Mouse (Mus musculus) kidney, postnatal 25 days (tissue): ENCODE measurements around the gene Tlcd1.
"Not testable (repeated sequence)": the region's sequence is repeated elsewhere in the genome, so short reads cannot be mapped to it uniquely, and the experiment has no call there.

Experiments
- DNase-seq, 2 experiments: peaks; one replicate each; pipeline ENCODE4 v3.0.0; 2021; ENCODE audit warnings: mixed read lengths in 2 of 2

The Tlcd1 gene

DNA sequence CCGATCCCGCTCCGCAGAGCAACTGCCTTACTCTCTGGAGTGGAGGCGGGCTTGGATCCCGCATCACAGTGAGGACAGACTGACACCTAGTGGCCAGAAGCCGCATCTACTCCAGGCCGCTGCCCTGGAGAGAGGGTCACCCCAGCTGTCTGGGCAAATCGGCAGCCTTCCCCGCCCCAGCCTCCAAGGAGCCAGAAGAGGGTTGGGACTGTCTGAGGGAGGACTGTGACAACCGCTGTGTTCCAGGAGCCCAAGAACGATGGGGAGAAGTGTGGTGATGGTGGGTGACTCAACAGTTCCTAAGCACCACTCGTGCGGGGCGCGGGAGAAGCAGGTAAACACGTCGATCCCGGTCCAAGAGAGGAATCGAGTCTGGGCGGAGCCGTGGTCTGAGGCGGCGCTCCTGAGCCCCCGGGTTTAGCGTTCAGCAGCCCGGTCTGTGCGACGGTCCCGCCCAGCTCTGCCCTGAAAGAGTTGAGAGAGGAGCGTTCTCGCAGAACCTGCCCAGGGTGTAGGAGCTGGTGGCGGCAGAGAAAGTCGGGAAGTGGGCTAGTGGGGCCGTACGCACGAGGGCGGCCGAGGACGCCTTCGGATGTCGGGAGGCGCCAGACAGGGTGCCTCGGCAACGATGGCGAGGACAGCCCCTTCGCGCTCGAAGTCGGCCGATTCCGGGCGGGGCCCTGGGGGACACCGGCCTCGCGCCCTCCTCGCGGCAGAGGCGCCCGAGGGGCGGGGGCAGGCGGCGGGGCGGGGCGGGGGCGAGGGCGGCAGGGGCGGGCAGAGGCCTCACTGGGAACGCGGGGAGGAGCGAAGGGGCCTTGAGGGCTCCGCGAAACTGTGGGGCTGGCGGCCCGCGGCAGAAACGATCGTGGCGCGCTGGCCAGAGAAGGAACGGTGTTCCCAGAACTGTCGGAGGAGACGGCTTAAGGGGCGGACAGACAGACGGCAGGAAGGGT, 1.7 kb downstream of the Tlcd1 start:
- DNase-seq: peak; percentile 96

DNA sequence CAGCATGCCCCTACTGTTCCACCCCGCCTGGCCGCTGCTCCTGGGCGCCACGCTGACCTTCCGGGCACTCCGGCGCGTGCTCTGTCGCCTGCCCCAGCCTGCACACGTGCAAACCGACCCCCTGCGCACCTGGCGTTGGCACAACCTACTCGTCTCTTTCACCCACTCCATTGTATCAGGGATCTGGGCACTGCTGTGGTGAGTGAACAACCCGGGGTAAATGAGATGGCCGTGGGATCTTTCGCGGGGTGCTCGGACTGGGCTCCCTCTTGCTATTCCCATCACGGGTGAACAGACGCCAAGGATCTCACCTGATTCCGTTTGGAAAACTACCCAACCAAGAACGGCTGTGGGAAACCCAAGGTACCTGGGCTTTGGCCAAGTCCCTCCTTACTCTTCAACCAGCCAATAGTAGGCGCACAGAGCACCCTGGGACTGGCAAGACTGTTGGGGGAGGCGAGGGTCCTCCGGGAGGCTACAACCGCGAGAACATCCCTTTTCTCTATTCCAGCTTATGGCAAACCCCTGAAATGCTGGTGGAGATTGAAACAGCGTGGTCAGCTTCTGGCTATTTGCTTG, 2.4 kb downstream of the Tlcd1 start:
- peak; percentile 90 to 92 for DNase-seq

DNA sequence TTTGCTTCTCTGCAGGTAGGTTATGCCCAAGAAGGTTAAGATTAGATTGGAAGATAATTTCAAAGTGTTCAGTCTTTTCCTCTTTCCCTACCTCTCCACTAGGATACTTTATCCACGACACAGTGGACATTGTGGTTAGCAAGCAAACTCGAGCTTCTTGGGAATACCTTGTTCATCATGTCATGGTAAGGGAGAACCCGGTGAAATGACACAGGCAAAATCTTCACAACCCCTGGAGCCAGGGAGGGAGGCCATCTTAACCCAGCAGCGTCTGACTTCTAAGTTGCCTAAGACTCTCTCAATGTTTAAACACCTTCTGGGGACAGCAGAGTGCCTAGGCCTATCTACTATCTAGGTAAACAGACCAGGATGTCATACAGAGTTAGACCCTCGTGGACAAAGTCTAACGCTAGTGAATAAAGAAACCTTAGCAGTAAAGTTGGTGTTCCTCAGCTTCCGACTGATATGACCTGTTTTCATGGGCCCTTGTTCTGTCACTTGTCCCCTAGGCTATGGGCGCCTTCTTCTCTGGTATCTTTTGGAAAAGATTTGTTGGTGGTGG, 3.0 kb downstream of the Tlcd1 start:
- no peak for DNase-seq

DNA sequence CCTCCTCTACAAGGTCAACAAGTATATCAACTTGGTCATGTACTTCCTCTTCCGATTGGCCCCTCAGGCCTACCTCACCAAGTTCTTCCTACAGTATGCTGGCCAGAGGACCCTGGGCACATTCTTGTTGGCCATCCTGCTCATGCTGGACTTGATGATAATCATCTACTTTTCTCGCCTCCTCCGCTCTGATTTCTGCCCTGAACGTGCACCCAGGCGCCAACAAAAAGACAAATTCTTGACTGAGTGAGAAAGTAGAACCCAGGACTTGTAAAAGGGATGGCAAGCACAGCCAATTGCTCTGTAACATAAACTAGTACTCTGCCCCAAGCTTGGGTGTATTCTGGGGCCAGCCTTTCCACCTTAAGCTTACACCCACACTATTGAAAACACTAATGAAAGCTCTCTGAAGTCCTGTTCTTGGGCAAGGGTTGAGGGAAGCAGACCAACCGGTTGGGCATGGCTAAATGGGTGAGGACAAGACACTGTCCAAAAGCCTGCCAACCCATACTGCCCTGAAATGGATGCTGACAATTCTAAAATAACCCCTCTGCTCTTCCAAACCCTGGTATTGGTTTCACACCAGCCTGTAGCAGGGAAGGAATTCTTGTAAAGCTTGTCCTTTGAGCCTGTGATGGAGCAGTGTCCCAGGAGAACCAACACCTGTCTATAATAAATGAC, 3.7 kb downstream of the Tlcd1 start:
- no peak for DNase-seq

DNA sequence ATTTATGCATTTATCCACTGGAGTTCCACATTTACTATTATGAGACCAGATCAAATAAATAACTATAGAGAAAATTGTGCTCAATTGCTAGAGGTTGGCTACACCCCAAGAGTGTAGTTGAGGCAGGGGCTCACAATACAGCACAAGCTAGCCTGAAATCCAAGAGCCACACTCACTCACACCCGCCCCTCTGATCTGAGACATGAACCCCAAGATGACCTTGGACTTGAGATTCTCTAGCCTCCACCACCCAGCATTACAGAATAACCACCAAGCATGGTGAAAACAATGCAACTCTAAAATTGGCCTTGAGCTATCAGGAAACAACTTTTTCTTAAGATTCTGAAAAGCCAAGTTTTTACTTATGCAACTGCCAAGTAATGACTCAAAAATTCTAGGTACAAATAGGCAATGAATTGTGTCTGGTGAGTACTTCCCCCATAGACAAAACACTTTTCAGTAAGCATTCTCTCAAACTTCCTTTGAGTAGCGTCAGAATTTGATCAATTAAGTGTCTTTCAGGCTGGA, 5.4 kb downstream of the Tlcd1 start:
- no peak for DNase-seq

DNA sequence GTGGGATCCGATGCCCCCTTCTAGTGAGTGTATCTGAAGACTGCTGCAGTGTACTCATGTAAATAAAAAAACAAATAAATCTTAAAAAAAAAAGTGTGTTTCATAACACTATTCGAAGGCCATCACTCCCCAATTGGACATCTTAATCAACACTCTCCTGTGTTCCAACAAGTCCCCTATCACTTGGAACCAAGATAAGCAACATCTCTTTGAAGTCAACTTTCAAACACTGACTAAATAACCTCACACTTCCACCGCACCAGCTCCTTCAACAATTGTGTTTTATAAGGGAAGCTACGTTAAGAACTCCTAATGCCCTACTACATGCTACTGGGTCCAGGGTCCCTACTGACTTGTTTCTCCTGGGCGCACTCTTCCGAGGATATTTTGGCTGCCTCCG, 5.9 kb downstream of the Tlcd1 start:
- no peak for DNase-seq

DNA sequence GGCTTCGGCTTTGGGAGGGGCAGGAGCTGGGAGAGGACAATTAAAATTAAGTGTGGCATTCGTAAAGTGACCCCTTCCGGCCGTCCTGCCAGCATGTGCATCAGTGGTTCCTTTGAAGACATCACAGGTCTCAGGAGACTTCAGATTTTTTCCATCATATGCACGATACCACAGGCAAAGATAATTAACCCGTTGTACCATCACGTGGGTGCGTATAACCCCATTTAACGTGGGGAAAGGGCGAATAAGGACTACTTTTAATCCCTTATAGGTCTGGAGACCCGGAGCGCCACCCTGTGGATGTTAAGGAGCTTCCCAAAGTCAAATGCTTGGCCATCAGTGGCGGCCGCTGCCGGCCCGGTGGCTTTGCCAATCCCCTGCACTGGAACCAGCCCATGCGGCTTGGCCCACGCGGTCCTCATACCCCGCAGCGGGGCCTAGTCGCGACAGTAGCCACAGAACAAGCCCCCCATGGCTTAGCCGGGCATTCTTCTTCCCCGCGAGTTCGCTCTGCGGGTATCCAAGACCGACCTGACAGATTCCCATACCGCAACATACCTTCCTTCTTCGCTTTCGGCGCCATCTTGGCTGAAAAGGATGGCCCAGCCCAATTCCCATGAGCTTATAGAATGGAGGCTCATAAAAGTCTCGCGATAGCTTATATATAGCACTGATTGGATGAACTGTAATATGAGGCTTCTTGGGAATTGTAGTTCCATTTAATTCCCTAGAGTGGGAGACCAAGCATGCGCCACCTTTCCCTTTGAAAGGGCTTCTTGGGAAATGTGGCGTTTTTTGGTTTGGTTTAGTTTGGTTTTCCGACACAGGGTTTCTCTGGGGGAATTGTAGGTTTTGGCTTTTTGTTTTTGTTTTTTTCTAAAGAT, 6.7 kb downstream of the Tlcd1 start, which contains the start of gene Rpl23a:
Gene Rpl23a (minus strand): TSS at position 624 of the 884 bp plus-strand sequence.
- peak; percentile 78 to 87 for DNase-seq

DNA sequence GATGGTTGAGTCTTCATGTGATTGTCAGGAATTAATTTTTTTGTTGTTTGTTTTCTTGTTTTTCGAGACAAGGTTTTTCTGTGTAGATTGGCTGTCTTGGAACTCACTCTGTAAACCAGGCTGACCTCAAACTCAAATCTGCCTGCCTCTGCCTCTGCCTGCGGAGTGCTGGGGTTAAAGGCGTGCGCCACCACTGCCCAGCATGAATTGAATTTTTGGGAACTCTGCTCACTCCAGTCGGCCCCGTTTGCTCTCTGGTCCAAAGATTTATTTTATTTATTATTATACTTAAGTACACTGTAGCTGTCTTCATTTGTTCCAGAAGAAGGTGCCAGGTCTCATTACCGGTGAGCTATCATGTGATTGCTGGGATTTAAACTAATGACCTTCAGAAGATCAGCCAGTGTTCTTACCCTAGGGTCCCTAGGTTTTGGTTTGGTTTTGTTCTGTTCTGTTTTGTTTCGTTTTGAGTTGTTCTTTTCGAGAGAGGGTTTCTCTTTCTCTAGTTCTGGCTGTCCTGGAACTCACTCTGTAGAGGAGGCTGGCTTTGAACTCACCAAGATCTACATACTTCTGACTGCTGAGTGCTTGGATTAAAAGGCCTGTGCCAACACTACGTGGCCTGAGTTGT, 7.5 kb downstream of the Tlcd1 start:
- DNase-seq: peak in 1 of 2 experiments; percentile 44

DNA sequence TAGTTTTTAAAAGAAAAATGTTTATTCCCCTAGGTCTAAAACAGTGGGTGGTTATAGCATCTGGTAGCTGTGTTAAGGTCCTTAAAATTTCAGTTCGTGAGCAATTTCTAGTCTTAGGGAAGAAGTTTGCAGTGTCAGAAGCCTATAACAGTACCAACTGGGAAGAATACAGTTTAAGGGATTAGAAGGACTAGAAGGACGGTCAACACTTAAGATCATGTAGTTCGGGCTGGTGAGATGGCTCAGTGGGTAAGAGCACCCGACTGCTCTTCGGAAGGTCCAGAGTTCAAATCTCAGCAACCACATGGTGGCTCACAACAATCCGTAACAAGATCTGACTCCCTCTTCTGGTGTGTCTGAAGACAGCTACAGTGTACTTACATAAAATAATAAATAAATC, 8.2 kb downstream of the Tlcd1 start:
- DNase-seq: not testable (repeated sequence)

DNA sequence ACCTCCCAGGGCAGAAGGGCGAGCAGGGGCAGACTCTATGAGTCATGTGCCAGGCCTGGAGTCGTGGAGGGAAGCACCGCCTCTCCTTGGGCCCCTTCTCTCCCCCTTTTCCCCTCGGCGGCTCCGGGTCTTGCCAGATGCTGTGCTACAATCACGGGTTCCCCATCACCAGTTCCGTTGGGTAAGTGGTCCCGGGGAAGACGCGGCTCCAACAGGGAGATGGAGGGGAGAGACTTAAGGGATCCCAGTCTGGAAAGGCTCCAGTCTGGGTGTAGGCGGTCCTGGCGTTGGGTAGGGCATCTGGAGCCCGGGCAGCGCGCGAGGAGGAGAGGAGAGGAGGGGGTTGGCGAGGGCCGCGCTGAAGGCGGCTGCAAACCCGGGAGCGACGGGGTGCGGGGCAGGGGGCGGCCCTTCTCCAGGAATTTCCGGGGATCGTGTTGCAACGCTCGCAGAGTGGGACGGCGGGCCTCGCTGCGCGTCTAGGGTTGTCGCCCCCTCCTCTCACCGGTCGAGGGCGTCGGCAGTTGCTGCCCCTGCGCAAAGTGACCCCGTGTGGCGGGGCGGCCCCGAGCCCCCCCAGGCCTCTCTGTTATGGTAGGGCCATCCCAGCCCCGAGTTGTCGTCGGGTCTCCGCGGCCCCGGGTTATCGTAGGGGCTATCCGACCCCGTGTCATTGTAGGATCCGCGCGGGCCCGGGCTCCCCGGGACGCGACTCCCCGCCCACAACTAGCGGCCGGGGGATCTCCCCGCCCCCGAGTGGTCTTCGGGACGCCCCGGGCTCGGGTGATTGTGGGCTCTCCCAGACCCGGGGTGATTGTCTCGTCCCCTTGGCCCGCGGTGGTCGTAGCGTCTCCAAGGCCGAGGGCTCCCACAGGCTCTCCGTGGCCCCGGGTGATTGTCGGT, 12.1 kb downstream of the Tlcd1 start, which contains the start of gene Rab34:
Gene Rab34 (plus strand): TSS at position 100 of the 903 bp plus-strand sequence.
- DNase-seq: peak; percentile 76 to 92

DNA sequence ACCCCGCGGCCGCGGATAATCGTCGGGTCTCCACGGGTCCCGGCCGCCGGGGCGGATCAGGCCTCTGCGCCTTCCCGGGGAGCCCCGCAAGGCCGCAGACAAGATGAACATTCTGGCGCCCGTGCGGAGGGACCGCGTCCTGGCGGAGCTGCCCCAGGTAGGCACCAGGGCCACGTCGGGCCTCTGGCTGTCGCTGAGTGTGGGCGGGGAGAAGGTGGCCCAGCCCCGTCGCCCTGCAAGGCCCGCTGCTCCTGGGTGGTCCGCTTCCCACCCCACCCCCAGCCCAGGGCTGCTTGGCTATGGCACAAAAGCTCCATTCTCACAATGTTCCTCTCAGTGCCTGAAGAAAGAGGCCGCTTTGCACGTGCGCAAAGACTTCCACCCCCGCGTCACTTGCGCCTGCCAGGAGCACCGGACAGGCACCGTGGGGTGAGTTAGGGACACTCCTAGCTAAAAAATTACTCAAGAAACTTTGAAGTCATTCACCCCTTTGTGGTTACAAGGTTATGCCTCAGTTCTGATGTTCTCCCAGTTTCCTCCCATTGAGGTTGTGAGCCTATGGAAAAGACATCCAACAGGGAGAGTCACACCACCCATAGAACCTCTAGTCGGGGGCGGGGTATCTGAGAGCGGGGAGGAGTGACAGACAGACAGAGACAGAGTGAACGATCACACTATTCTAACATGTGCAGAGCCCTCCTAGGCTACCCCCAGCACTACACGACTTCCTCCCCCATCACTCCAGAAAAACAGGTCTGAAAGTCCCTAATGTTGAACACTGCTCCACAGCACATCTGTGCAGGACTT, 12.9 kb downstream of the Tlcd1 start:
- DNase-seq: peak; percentile 72 to 91

DNA sequence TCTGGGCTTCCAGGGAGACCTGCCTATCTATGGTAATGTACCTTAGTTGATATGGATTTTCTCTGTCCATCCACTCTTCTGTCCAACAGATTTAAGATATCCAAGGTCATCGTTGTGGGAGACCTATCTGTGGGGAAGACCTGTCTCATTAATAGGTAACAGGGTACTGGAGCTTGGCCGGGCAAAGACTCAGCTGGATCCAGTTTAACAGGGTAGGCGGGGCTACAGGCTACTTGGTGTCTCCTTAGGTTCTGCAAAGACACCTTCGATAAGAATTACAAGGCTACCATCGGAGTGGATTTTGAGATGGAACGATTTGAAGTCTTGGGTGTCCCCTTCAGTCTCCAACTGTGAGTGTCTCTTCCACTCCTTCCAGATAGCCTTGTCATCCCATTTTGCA, 13.5 kb downstream of the Tlcd1 start:
- DNase-seq: peak; percentile 85 to 89

DNA sequence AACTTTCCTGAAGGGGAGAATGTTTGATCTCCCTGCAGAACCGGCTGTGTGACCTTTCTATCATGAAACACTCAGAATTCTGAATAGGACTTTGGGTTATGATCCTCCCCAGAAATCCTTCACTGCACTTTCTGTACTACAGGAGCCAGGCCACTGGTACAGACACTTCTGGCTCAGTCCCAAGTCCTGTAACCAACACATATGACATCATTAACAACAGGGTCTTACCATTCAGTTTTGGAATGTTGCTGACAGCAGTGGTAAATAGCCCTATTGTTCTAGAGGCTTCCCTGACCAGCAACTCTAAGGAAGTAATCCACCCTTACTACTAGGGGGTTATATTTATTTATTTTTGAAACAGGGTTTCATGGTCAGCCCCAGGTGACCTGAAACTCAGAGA, 16.6 kb downstream of the Tlcd1 start, which contains the start of gene Proca1:
Gene Proca1 (plus strand): TSS at position 280 of the 400 bp plus-strand sequence.
- DNase-seq: no peak

DNA sequence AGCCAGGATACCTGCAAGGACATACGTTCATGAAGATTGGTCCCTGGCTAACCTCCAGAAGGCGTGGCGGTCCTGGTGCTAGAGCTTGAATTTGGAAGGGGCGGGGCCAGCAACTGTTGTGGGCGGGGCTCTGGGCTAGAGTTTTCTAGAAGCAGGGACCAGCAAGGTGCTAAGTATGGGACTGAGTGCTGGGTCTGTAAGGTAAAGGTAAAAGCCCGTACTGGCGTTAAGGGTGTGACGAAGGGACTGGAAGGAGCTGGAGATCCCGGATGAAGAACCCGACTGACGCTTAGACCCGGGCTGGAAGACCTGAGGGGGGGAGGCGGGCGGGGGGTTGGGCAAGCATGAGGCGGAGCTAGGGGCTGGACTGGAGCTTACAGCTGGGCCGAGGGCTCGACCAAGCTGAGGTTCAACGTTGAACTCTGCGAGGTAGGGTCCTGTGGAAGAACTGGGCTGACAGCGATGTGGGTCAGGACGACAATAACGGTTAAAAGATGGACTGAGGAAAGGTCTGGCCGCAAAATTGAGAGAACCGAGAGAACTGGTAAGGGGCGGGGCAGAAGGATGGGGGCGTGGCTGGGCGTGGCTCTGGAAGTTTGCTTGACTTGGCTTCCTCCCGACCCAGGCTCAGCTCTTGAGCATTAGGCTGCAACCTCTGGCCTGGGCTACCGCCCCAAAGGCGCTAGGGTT, 18.0 kb downstream of the Tlcd1 start:
- peak; percentile 87 to 88 for DNase-seq

DNA sequence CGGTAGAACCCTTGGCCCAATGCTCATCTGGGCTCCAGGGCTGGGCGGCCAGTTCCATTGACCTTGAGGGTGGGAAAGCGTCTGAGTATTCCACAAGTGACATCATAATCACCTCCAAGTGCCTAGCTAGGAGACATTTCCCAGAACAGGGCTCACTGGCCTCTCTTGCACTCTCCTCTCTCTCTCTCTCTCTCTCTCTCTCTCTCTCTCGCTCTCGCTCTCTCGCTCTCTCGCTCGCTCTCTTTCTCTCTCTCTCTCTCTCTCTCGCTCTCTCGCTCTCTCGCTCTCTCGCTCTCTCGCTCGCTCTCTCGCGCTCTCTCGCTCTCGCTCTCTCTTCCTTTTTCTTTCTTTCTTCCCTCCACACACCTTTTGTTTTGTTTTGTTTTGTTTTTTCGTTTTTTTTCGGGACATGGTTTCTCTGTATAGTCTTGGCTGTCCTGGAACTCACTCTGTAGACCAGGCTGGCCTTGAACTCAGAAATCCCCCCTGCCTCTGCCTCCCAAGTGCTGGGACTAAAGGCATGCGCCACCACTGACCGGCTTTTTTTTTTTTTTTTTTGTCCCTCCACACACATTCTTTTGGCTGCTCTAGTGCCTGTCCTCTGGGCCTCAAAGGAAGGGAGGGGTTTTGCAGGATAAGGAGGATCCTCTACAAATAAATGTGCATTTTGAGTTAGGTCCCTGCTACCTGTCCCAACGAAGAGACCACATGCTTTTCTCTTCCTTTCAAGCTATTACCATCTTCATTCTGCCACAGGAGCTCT, 18.8 kb downstream of the Tlcd1 start:
- DNase-seq: no peak

DNA sequence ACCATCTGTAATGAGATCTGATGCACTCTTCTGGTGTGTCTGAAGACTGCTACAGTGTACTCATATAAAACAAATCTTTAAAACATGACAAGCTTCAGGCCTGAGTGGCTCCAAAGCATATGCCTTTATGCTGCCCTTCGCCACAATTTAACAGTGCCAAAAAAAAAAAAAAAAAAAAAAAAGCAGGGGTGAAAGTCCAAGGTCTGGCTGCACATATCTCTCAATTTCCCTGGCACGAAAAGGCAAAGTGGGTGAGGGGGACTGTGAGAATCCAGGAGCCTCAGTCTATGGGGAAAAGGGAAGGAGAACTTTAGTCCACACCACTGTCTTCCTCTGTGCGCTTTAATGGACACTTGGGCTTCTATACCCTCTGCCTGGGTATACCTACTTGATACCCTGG, 25.9 kb downstream of the Tlcd1 start:
- DNase-seq: no peak

DNA sequence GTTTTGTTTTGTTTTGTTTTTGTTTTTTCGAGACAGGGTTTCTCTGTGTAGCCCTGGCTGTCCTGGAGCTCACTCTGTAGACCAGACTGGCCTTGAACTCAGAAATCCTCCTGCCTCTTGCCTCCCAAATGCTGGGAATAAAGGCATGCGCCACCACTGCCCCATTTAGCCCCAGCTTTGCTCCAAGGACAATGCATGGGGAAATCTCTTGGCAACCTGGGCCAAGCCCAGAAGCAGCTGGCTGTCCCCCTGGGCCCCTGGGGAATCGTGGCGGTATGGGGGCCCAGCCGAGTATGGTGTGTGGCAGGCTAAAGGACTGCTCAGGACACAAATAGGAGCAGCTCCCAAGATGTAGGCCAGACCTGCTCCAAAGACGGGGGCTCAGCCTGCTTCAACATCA, 27.8 kb downstream of the Tlcd1 start:
- no peak for DNase-seq
